Mouse (Mus musculus) forebrain, embryonic 16.5 days (tissue): ENCODE results near the gene Ccdc82. TPM values are rescaled to one million over a fixed set of nuclear protein-coding genes. Genes with fewer than 3 reads are reported as not detected.

Source experiments
- ATAC-seq: fragments of 200-750 bp; cut with Nextera tagmentation; 2 replicates; pipeline ENCODE4 v1.8.0; 2017; ENCODE audit warnings: mild to moderate bottlenecking, moderate library complexity
- H3K27ac ChIP-seq: fragments of 300-500 bp; sonication (generic); 2 replicates; pipeline ENCODE4 v1.5.1; 2014; ENCODE audit warnings: low read length, control low read depth
- H3K27me3 ChIP-seq: fragments of 300-500 bp; sonication (generic); replicated peaks from 2 replicates; pipeline ENCODE4 v1.6.1; 2014; ENCODE audit warnings: low read length; ENCODE audit not compliant: control insufficient read depth, insufficient read depth
- H3K36me3 ChIP-seq: fragments of 300-500 bp; sonication (generic); 2 replicates; pipeline ENCODE4 v1.6.1; 2014; ENCODE audit not compliant: control insufficient read depth, insufficient read depth
- H3K4me1 ChIP-seq: fragments of 300-500 bp; sonication (generic); replicated peaks from 2 replicates; pipeline ENCODE4 v1.6.1; 2014; ENCODE audit warnings: low read length; ENCODE audit not compliant: control insufficient read depth, insufficient read depth
- H3K4me2 ChIP-seq: fragments of 300-500 bp; sonication (generic); 2 replicates; pipeline ENCODE4 v1.6.1; 2014; ENCODE audit warnings: mild to moderate bottlenecking, low read length, control low read depth
- H3K4me3 ChIP-seq: fragments of 300-500 bp; sonication (generic); replicated peaks from 2 replicates; pipeline ENCODE4 v1.5.1; 2014; ENCODE audit warnings: mild to moderate bottlenecking, low read length, control low read depth
- H3K9ac ChIP-seq: fragments of 300-500 bp; sonication (generic); replicated peaks from 2 replicates; pipeline ENCODE4 v1.6.1; 2014; ENCODE audit warnings: low read depth, low read length, control low read depth
- H3K9me3 ChIP-seq: fragments of 300-500 bp; sonication (generic); 2 replicates; pipeline ENCODE4 v1.6.1; 2016; ENCODE audit warnings: low read length; ENCODE audit not compliant: control insufficient read depth
- WGBS: fragments of 180-500 bp; shearing (Covaris S2); extraction: QIAGEN DNeasy Blood & Tissue Kit; methylation state at CpG from one replicate; pipeline ENCODE4 v1.1.7; 2014; 5-methylcytosine and 5-hydroxymethylcytosine counted together
- polyA plus RNA-seq: library from polyadenylated mRNA; unstranded; fragments of >200 nt; fragmentation: Nextera tagmentation; extraction: Ambion mirVana; gene quantifications from 2 replicates; pipeline ENCODE4 v1.2.1, GENCODE M21; 2015

Ccdc82 gene
- polyA plus RNA-seq, 1 experiment from 2014 or later, result 14.5 TPM

- no peaks in the 10 kb centered on the region for H3K9me3 ChIP-seq
- ATAC-seq, result no peak; the same call in 1 of the 2 replicates
- peaks cover 44% of the 10 kb centered on the region for H3K4me1 ChIP-seq
- H3K4me2 ChIP-seq, result no peak overlapping the region
- H3K27ac ChIP-seq, result no peak overlapping the region
- no peak overlapping the region for H3K9ac ChIP-seq
- no peaks in the 10 kb centered on the region for H3K27me3 ChIP-seq
- no peaks in the 10 kb centered on the region for H3K36me3 ChIP-seq
- WGBS, result 39% methylated on average over 6 of the region's 6 CpGs
- H3K4me3 ChIP-seq, result no peak overlapping the region
Observed at GRCm38 (mm10) chr9:13303976-13304375, 57.2 kb downstream of the Ccdc82 start.

DNA sequence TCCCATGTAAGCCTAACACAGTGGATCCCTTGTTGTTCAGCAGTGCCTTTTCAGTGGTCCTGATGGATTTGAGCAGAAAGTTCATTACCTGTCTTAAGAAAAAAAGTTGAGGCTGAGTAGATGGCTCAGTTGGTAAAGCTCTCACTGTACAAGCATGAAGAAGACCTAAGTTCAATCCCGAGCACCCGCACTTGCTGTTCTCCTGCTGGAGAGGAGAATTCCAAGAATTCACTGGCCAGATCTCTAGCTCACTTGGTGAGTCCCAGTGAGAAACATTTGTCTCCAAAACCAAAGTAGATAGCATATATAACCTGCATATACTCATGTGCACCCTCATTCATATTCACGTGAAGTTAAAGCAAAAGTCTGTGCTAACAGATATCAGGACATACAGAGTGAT is 59.7 kb downstream of the Ccdc82 start:
- no peak for ATAC-seq
- WGBS, result 92% methylated on average over 3 of the region's 3 CpGs
- no peaks in the 10 kb centered on the region for H3K27me3 ChIP-seq

GRCm38 (mm10) chr9:13307226-13307625 is 60.5 kb downstream of the Ccdc82 start:
- no peak for ATAC-seq
- no peaks in the 10 kb centered on the region for H3K27me3 ChIP-seq
- WGBS, result 52% methylated on average over 4 of the region's 4 CpGs
- no peak overlapping the region for H3K4me3 ChIP-seq
- no peak overlapping the region for H3K9ac ChIP-seq
- H3K36me3 ChIP-seq, result no peaks in the 10 kb centered on the region
- H3K4me2 ChIP-seq, result no peak overlapping the region
- peaks cover 17% of the 10 kb centered on the region for H3K4me1 ChIP-seq
- H3K27ac ChIP-seq, result no peak overlapping the region
- H3K9me3 ChIP-seq, result no peaks in the 10 kb centered on the region

More for the DNA sequence above, 59.7 kb downstream of the Ccdc82 start:
- Histone ChIP-seq H3K4me2 (no peak overlapping the region), H3K4me1 (peaks cover 24% of the 10 kb centered on the region), H3K27ac (no peak overlapping the region), H3K9me3 (no peaks in the 10 kb centered on the region), H3K36me3 (no peaks in the 10 kb centered on the region), H3K4me3 (no peak overlapping the region), H3K9ac (no peak overlapping the region)

DNA sequence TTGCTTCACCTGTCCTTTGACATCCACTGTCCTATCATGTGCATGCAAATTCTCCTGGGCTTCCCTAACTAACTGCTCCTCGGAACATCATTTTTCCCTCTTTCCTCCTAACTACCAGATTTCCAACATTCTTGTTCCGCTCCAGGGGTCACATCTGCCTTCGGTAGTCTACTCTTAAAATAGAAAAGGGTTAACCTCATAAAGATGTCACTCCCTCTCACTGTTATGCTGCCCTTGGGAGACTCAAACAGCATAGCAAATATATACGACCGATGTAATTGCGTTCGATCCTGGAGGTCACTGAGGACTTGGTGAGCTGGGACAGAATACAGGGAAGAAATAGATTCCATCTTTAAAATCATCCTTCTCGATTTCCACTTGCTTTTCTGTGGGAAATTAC is 62.0 kb downstream of the Ccdc82 start:
- Histone ChIP-seq H3K4me2 (no peak overlapping the region), H3K36me3 (no peaks in the 10 kb centered on the region), H3K27ac (no peak overlapping the region), H3K4me3 (no peak overlapping the region), H3K9ac (no peak overlapping the region), H3K4me1 (peaks cover 8% of the 10 kb centered on the region; the same call in 1 of the 2 replicates), H3K27me3 (no peaks in the 10 kb centered on the region), H3K9me3 (no peaks in the 10 kb centered on the region)
- 91% methylated on average over 8 of the region's 8 CpGs for WGBS
- no peak for ATAC-seq

- Histone ChIP-seq H3K27me3 (no peaks in the 10 kb centered on the region), H3K27ac (no peak overlapping the region), H3K9ac (no peak overlapping the region), H3K36me3 (no peaks in the 10 kb centered on the region), H3K9me3 (no peaks in the 10 kb centered on the region), H3K4me3 (no peak overlapping the region), H3K4me2 (no peak overlapping the region), H3K4me1 (peaks cover 5% of the 10 kb centered on the region; the same call in 1 of the 2 replicates)
- 67% methylated on average over 7 of the region's 7 CpGs for WGBS
- peak; percentile 43; the same call in 1 of the 2 replicates for ATAC-seq
Observed at GRCm38 (mm10) chr9:13309807-13310206, 63.1 kb downstream of the Ccdc82 start.

DNA sequence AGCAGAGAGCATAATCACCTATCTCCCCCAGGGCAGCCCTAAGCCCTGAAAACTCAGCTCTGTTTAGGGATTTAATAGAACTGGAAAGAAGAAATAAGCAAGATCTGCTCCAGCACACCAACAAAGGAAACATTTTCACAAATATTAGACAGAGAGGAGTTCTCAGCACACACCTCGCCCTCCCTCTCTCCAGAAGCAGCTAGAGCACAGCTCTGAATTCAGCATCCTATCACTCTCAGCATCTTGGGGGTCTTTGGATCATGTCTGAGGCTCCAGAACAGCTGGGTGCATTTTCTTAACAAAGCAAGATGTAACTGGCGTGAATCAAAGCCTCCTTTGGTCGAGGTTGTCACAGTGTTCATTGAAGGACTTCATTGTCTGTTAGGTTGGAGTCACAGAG is 63.5 kb downstream of the Ccdc82 start:
- no peaks in the 10 kb centered on the region for H3K9me3 ChIP-seq
- no peaks in the 10 kb centered on the region for H3K27me3 ChIP-seq
- H3K9ac ChIP-seq, result no peak overlapping the region
- no peak for ATAC-seq
- H3K4me3 ChIP-seq, result no peak overlapping the region
- H3K36me3 ChIP-seq, result no peaks in the 10 kb centered on the region
- H3K4me1 ChIP-seq, result peaks cover 5% of the 10 kb centered on the region; the same call in 1 of the 2 replicates
- H3K27ac ChIP-seq, result no peak overlapping the region
- 45% methylated on average over 3 of the region's 3 CpGs for WGBS
- H3K4me2 ChIP-seq, result no peak overlapping the region

- Histone ChIP-seq H3K4me1 (peaks cover 5% of the 10 kb centered on the region; the same call in 1 of the 2 replicates), H3K27me3 (no peaks in the 10 kb centered on the region), H3K4me2 (no peak overlapping the region), H3K9ac (no peak overlapping the region), H3K9me3 (no peaks in the 10 kb centered on the region), H3K4me3 (no peak overlapping the region), H3K36me3 (no peaks in the 10 kb centered on the region), H3K27ac (no peak overlapping the region)
- ATAC-seq, result no peak
- 58% methylated on average over 2 of the region's 2 CpGs for WGBS
Observed at GRCm38 (mm10) chr9:13311094-13311493, 64.3 kb downstream of the Ccdc82 start.

GRCm38 (mm10) chr9:13313923-13314322 is 67.2 kb downstream of the Ccdc82 start:
- Histone ChIP-seq H3K4me2 (no peak overlapping the region), H3K4me1 (peaks cover 5% of the 10 kb centered on the region; the same call in 1 of the 2 replicates), H3K9me3 (no peaks in the 10 kb centered on the region), H3K36me3 (no peaks in the 10 kb centered on the region), H3K27ac (no peak overlapping the region), H3K9ac (no peak overlapping the region), H3K4me3 (no peak overlapping the region), H3K27me3 (no peaks in the 10 kb centered on the region)
- no peak for ATAC-seq
- WGBS, result 89% methylated on average over 2 of the region's 2 CpGs

- H3K4me1 ChIP-seq, result peaks cover 4% of the 10 kb centered on the region; the same call in 1 of the 2 replicates
- H3K36me3 ChIP-seq, result no peaks in the 10 kb centered on the region
- no peak overlapping the region for H3K4me2 ChIP-seq
- H3K9ac ChIP-seq, result no peak overlapping the region
- no peak overlapping the region for H3K4me3 ChIP-seq
- 85% methylated on average over 5 of the region's 5 CpGs for WGBS
- H3K27me3 ChIP-seq, result no peaks in the 10 kb centered on the region
- no peak for ATAC-seq
- no peak overlapping the region for H3K27ac ChIP-seq
- H3K9me3 ChIP-seq, result no peaks in the 10 kb centered on the region
Observed at GRCm38 (mm10) chr9:13314577-13315004, 67.8 kb downstream of the Ccdc82 start.

DNA sequence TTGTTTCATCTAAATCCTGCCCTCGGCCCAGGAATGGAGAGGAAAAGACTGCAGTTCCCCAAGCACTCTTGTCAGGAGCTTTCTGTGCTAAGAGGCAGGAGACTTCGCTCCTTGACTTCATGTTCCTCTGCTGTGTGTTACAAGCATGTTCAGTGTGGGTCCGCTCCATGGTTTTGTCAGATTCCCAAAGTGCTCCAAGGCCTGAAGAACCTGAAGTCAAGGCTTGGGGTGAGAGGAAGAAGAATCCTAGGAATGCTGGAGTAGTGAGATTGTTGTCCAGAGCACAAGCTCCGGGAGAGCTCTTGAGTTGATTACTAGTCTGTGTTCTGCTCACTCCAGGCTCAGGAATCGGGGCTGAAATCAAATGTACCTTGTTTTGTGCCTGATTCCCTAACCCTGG is 68.6 kb downstream of the Ccdc82 start:
- no peaks in the 10 kb centered on the region for H3K36me3 ChIP-seq
- no peaks in the 10 kb centered on the region for H3K4me1 ChIP-seq
- 83% methylated on average over 5 of the region's 5 CpGs for WGBS
- no peaks in the 10 kb centered on the region for H3K9me3 ChIP-seq
- H3K9ac ChIP-seq, result no peak overlapping the region
- no peak for ATAC-seq
- no peak overlapping the region for H3K4me3 ChIP-seq
- H3K27me3 ChIP-seq, result no peaks in the 10 kb centered on the region
- H3K27ac ChIP-seq, result no peak overlapping the region
- H3K4me2 ChIP-seq, result no peak overlapping the region
